9 mouse cellular contexts compared by ENCODE assay signal in genomic region chr4:63278821-63279220, GRCm38 (mm10).
A peak's percentile ranks its signal among the peaks of the same experiment; 100 is the strongest.
DNase-seq lines count a peak whose midpoint lies in the region; ATAC-seq and TF ChIP-seq lines count a peak whose summit lies in the region.
"Had no signal": no experiment of that assay in that cellular context is flagged by ENCODE, and none has a peak within 500 bp of the region (broad histone marks: within the 10 kb centered on the region; RNA-seq: fewer than 3 reads in every experiment).

No protein-coding gene starts in this region.

- H3K36me3 ChIP-seq in kidney, embryonic 15.5 days, result peaks cover 36% of the 10 kb centered on the region
- peaks cover 18% of the 10 kb centered on the region for H3K36me3 ChIP-seq in stomach, embryonic 15.5 days

- 45% methylated on average over 7 of the region's 7 CpGs for WGBS in lung, adult 2 months
- 60% methylated on average over 7 of the region's 7 CpGs for WGBS in kidney, embryonic 15.5 days
- WGBS in stomach, embryonic 15.5 days, result 70% methylated on average over 7 of the region's 7 CpGs

- TF ChIP-seq POLR2A in lung, adult 2 months (IDR thresholded peaks at IDR 0.05; ENCODE audit: borderline replicate concordance, extremely low read depth, low read depth, low read length), result no peak

- H3K27ac ChIP-seq in kidney, embryonic 15.5 days, result 0 out of 2 replicates have a peak overlapping the region, but pooled peaks have one; percentile 0
- no peak overlapping the region for H3K27ac ChIP-seq in stomach, embryonic 15.5 days
- H3K27ac ChIP-seq: midbrain, embryonic 10.5 days had no signal

- 0 out of 2 replicates have a peak, but pooled peaks have one; percentile 31 for ATAC-seq in kidney, embryonic 15.5 days (replicated peaks; ENCODE audit: low FRiP score)
- 0 out of 2 replicates have a peak, but pooled peaks have one; percentile 23 for ATAC-seq in stomach, embryonic 15.5 days (ENCODE audit: insufficient read depth, low FRiP score, low read depth)

- H3K4me3 ChIP-seq in lung, adult 2 months (replicated peaks; ENCODE audit: extremely low read depth, low read depth, low read length), result no peak overlapping the region
- no peak overlapping the region for H3K4me3 ChIP-seq in kidney, embryonic 15.5 days (replicated peaks)
- no peak overlapping the region for H3K4me3 ChIP-seq in stomach, embryonic 15.5 days (replicated peaks)
- H3K4me3 ChIP-seq: midbrain, embryonic 10.5 days had no signal

- H3K4me1 ChIP-seq in lung, adult 2 months (ENCODE audit: control insufficient read depth, insufficient read depth, low read length), result no peaks in the 10 kb centered on the region
- peaks cover 6% of the 10 kb centered on the region; the same call in 1 of the 2 replicates for H3K4me1 ChIP-seq in kidney, embryonic 15.5 days
- no peaks in the 10 kb centered on the region for H3K4me1 ChIP-seq in stomach, embryonic 15.5 days
- H3K4me1 ChIP-seq: midbrain, embryonic 10.5 days had no signal

- no peaks in the 10 kb centered on the region for H3K9me3 ChIP-seq in kidney, embryonic 15.5 days (replicated peaks)
- H3K9me3 ChIP-seq in stomach, embryonic 15.5 days, result no peaks in the 10 kb centered on the region
- H3K9me3 ChIP-seq: midbrain, embryonic 10.5 days had no signal

- no peak for TF ChIP-seq CTCF in lung, adult 2 months (IDR thresholded peaks at IDR 0.05; ENCODE audit: insufficient read depth, low read length)

- no peak overlapping the region for H3K4me2 ChIP-seq in kidney, embryonic 15.5 days
- no peak overlapping the region for H3K4me2 ChIP-seq in stomach, embryonic 15.5 days

- no peak overlapping the region for H3K9ac ChIP-seq in kidney, embryonic 15.5 days
- no peak overlapping the region for H3K9ac ChIP-seq in stomach, embryonic 15.5 days

- peak; percentile 28 to 35 for DNase-seq in lung, adult 18-20 months
- DNase-seq in lung, adult 2 months, result no peak
- peak; percentile 42 for DNase-seq in gastrocnemius, postnatal 14 days
- DNase-seq in Muller cell, postnatal 12 days (ENCODE audit: inconsistent ontology term), result no peak
- DNase-seq in adrenal gland, adult 18-20 months (ENCODE audit: low spot score in 2 of 2), result no peak
- no peak for DNase-seq in layer of hippocampus, adult 9-11 months

- H3K27me3 ChIP-seq in kidney, embryonic 15.5 days, result no peaks in the 10 kb centered on the region
- H3K27me3 ChIP-seq in stomach, embryonic 15.5 days (replicated peaks), result no peaks in the 10 kb centered on the region

- intact Hi-C loops in gastrocnemius, postnatal 14 days (cut with DNase I; ENCODE audit: low total_unique reads), result no loop called here

Comparison
In these comparisons a context has a peak if more than half of its experiments do, and no peak if none do; other contexts are left out.
1. DNase-seq: peak in lung, adult 18-20 months (2 of 2) and gastrocnemius, postnatal 14 days (single experiment); none in lung, adult 2 months (single experiment), Muller cell, postnatal 12 days (single experiment), adrenal gland, adult 18-20 months (0 of 2) and layer of hippocampus, adult 9-11 months (single experiment).